Mouse (Mus musculus) liver, embryonic 16.5 days (tissue): ENCODE results near the gene Uroc1. TPM values are rescaled to one million over a fixed set of nuclear protein-coding genes. Genes with fewer than 3 reads are reported as not detected.

Experiments used
- ATAC-seq: fragments of 200-750 bp; cut with Nextera tagmentation; 2 replicates; pipeline ENCODE4 v1.8.0; 2017; ENCODE audit warnings: low read depth, mild to moderate bottlenecking, moderate number of reproducible peaks, moderate library complexity
- H3K27ac ChIP-seq: fragments of 300-500 bp; sonication (generic); 2 replicates; pipeline ENCODE4 v1.5.1; 2014; ENCODE audit warnings: mild to moderate bottlenecking, low read length
- H3K27me3 ChIP-seq: fragments of 300-500 bp; sonication (generic); 2 replicates; pipeline ENCODE4 v1.6.1; 2014; ENCODE audit warnings: low read depth, low read length, mixed read lengths; ENCODE audit not compliant: control insufficient read depth, insufficient read depth
- H3K36me3 ChIP-seq: fragments of 300-500 bp; sonication (generic); 2 replicates; pipeline ENCODE4 v1.6.1; 2014; ENCODE audit warnings: mild to moderate bottlenecking; ENCODE audit not compliant: control insufficient read depth, insufficient read depth
- H3K4me1 ChIP-seq: fragments of 300-500 bp; sonication (generic); 2 replicates; pipeline ENCODE4 v1.6.1; 2014; ENCODE audit warnings: low read depth, low read length, mixed read lengths; ENCODE audit not compliant: control insufficient read depth
- H3K4me2 ChIP-seq: fragments of 300-500 bp; sonication (generic); 2 replicates; pipeline ENCODE4 v1.6.1; 2014; ENCODE audit warnings: low read depth, low read length, mixed read lengths
- H3K4me3 ChIP-seq: fragments of 300-500 bp; sonication (generic); 2 replicates; pipeline ENCODE4 v1.5.1; 2014; ENCODE audit warnings: low read depth, mild to moderate bottlenecking, low read length
- H3K9ac ChIP-seq: fragments of 300-500 bp; sonication (generic); 2 replicates; pipeline ENCODE4 v1.6.1; 2014; ENCODE audit warnings: low read depth, low read length
- H3K9me3 ChIP-seq: fragments of 300-500 bp; sonication (generic); replicated peaks from 2 replicates; pipeline ENCODE4 v1.6.1; 2016; ENCODE audit warnings: low read length; ENCODE audit not compliant: control insufficient read depth
- WGBS: fragments of 180-500 bp; shearing (Covaris S2); extraction: QIAGEN DNeasy Blood & Tissue Kit; methylation state at CpG from one replicate; pipeline ENCODE4 v1.1.7; 2014; ENCODE audit not compliant: insufficient replicate concordance; 5-methylcytosine and 5-hydroxymethylcytosine counted together
- polyA plus RNA-seq: library from polyadenylated mRNA; unstranded; fragments of >200 nt; fragmentation: Nextera tagmentation; extraction: Ambion mirVana; gene quantifications from 2 replicates; pipeline ENCODE4 v1.2.1, GENCODE M21; 2015

Uroc1 gene
- polyA plus RNA-seq, 1 experiment from 2014 or later, result 41.1 TPM

DNA sequence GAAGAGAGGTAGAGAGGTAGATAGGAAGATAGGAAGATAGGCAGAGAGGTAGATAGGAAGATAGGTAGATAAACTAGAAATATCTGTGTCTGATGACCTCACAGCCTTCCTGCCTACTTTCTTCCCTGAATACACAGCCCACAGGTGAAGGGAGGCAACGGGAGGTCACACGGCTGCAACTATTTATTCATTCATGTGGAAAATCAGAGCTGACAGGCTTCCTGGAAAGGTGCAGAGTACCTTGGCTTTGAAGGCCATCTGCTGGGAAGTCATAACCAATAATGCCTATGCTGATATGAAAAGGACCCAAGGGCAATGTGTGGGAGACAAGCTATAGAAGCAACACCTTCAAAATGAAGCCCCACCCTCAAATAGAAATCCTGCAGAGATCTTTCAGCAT, 9.3 kb downstream of the Uroc1 start:
- 52% methylated on average over 2 of the region's 2 CpGs for WGBS
- Histone ChIP-seq H3K27ac (no peak overlapping the region), H3K9me3 (no peaks in the 10 kb centered on the region), H3K4me2 (no peak overlapping the region), H3K4me1 (no peaks in the 10 kb centered on the region), H3K4me3 (no peak overlapping the region), H3K9ac (no peak overlapping the region), H3K36me3 (no peaks in the 10 kb centered on the region), H3K27me3 (no peaks in the 10 kb centered on the region)
- no peak for ATAC-seq

DNA sequence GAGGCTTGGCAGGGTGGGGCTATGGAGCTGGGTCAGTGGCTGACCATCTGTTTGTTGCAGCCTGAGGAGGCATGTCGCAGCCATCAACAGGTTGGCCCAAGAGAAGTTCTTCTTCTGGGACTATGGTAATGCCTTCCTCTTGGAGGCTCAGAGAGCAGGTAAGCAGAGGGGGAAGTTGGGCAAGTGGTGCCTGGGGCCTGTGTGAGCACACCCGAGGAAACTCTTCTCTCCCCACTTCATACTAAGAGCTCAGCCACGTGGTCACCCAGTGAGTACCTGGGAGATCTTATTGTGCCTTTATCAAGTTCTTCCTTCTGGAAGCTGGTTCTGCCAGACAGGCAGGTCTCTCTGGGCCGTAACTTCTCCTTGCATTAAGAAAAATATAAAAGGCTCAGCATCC, 14.1 kb downstream of the Uroc1 start:
- Histone ChIP-seq H3K27ac (no peak overlapping the region), H3K4me2 (no peak overlapping the region), H3K4me3 (no peak overlapping the region), H3K36me3 (no peaks in the 10 kb centered on the region; the same call in 1 of the 2 replicates), H3K9me3 (no peaks in the 10 kb centered on the region), H3K4me1 (no peaks in the 10 kb centered on the region), H3K27me3 (no peaks in the 10 kb centered on the region), H3K9ac (no peak overlapping the region)
- no peak for ATAC-seq
- 36% methylated on average over 4 of the region's 4 CpGs for WGBS

GRCm38 (mm10) chr6:90348500-90348899, 15.4 kb downstream of the Uroc1 start:
- Histone ChIP-seq H3K9me3 (no peaks in the 10 kb centered on the region), H3K27ac (no peak overlapping the region), H3K36me3 (no peaks in the 10 kb centered on the region; the same call in 1 of the 2 replicates), H3K9ac (no peak overlapping the region), H3K4me1 (no peaks in the 10 kb centered on the region), H3K4me3 (no peak overlapping the region), H3K27me3 (no peaks in the 10 kb centered on the region), H3K4me2 (no peak overlapping the region)
- ATAC-seq, result no peak
- 60% methylated on average over 4 of the region's 4 CpGs for WGBS

DNA sequence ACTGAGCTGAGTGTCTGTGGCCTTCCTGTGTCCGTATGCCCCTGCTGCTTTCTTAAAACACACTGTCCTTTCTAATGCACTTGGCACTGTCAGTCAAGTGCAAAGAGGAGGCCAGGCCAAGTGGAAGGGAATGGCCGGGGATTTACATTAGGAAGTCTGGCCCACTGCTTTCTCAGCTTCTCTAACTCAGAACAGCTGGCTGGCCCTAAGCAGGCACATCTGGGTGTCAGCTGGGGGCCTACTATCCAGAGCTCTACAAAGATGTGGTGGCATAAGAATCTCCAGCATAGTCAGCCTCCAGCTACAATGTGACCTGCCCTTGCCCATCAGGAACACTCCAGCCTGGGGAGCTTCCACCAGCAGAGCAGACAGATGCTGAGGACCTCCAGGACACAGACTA, 16.9 kb downstream of the Uroc1 start:
- Histone ChIP-seq H3K27ac (no peak overlapping the region), H3K9ac (no peak overlapping the region), H3K4me2 (no peak overlapping the region), H3K9me3 (no peaks in the 10 kb centered on the region), H3K4me1 (no peaks in the 10 kb centered on the region), H3K36me3 (no peaks in the 10 kb centered on the region; the same call in 1 of the 2 replicates), H3K4me3 (no peak overlapping the region), H3K27me3 (no peaks in the 10 kb centered on the region)
- WGBS, result 58% methylated on average over 2 of the region's 2 CpGs
- ATAC-seq, result no peak

GRCm38 (mm10) chr6:90358142-90358541, 25.1 kb downstream of the Uroc1 start:
- Histone ChIP-seq H3K9ac (no peak overlapping the region), H3K27ac (no peak overlapping the region), H3K36me3 (no peaks in the 10 kb centered on the region), H3K4me2 (no peak overlapping the region), H3K4me3 (no peak overlapping the region), H3K27me3 (no peaks in the 10 kb centered on the region), H3K9me3 (no peaks in the 10 kb centered on the region), H3K4me1 (no peaks in the 10 kb centered on the region)
- WGBS, result 52% methylated on average over 5 of the region's 5 CpGs
- no peak for ATAC-seq

DNA sequence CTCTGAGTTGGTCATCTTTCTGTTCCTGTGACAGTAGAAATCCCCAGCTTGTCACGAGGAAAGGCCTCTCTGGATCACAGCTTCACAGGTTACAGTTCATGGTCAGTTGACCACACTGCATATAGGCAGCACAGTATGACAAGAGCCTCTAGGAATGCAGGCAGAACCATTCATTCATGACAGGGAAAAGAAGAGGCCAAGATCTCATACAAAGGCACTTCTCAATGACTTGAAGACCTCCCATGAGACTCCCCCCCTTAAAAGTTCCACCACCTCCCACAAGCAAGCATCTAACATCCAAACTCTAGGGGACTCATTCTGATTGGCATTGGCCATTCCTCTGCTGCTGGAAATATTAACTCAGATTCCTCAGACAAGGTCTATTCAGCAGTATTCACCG, 26.4 kb downstream of the Uroc1 start:
- 50% methylated on average over 2 of the region's 2 CpGs for whole genome bisulfite sequencing
- H3K4me1 ChIP-seq, result no peaks in the 10 kb centered on the region
- no peak overlapping the region for H3K4me3 ChIP-seq
- no peak for ATAC-seq
- H3K27ac ChIP-seq, result no peak overlapping the region
- H3K4me2 ChIP-seq, result no peak overlapping the region
- no peaks in the 10 kb centered on the region for H3K27me3 ChIP-seq
- H3K36me3 ChIP-seq, result no peaks in the 10 kb centered on the region
- H3K9me3 ChIP-seq, result no peaks in the 10 kb centered on the region
- no peak overlapping the region for H3K9ac ChIP-seq

- peak; percentile 40; the same call in 1 of the 2 replicates for ATAC-seq
- no peak overlapping the region for H3K4me2 ChIP-seq
- no peaks in the 10 kb centered on the region for H3K4me1 ChIP-seq
- no peak overlapping the region for H3K9ac ChIP-seq
- H3K36me3 ChIP-seq, result no peaks in the 10 kb centered on the region
- H3K9me3 ChIP-seq, result no peaks in the 10 kb centered on the region
- WGBS, result 49% methylated on average over 7 of the region's 7 CpGs
- H3K27ac ChIP-seq, result no peak overlapping the region
- H3K4me3 ChIP-seq, result no peak overlapping the region
- no peaks in the 10 kb centered on the region for H3K27me3 ChIP-seq
Measured at GRCm38 (mm10) chr6:90360024-90360781, 27.1 kb downstream of the Uroc1 start.

GRCm38 (mm10) chr6:90360922-90361614, 28.0 kb downstream of the Uroc1 start:
- H3K9ac ChIP-seq, result no peak overlapping the region
- no peaks in the 10 kb centered on the region for H3K36me3 ChIP-seq
- no peak overlapping the region for H3K4me3 ChIP-seq
- no peak overlapping the region for H3K4me2 ChIP-seq
- no peaks in the 10 kb centered on the region for H3K4me1 ChIP-seq
- no peak for ATAC-seq
- 59% methylated on average over 6 of the region's 6 CpGs for WGBS
- H3K9me3 ChIP-seq, result no peaks in the 10 kb centered on the region
- no peaks in the 10 kb centered on the region for H3K27me3 ChIP-seq
- no peak overlapping the region for H3K27ac ChIP-seq

DNA sequence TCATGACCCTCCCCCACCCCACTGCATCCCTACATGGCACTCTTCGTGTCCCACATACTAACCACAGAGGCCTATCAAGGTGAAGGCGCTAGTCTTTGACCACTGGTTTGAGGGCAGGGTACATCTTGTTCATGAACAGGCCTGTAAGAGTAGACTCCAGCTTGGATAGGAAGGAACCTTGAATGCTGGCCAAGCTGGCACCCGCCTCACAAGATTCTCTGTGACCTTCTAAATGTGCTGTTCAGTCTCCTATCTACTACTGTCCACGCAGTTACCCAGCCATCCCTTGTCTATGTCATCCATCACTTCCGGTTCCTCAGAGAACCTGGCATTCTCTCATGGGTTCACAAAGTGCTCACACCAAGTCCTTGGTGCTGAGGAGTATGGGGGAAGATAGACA, 30.2 kb downstream of the Uroc1 start:
- Histone ChIP-seq H3K4me3 (no peak overlapping the region), H3K27me3 (no peaks in the 10 kb centered on the region), H3K9me3 (no peaks in the 10 kb centered on the region), H3K27ac (no peak overlapping the region), H3K9ac (no peak overlapping the region), H3K4me2 (no peak overlapping the region), H3K4me1 (no peaks in the 10 kb centered on the region), H3K36me3 (no peaks in the 10 kb centered on the region)
- ATAC-seq, result no peak
- 54% methylated on average over 5 of the region's 5 CpGs for WGBS
